Mouse (Mus musculus) megakaryocyte, embryonic 14.5 days (primary cell): ENCODE measurements around the gene Iqcb1. TPM values are rescaled to one million over a fixed set of nuclear protein-coding genes. Genes with fewer than 3 reads are reported as not detected.

Experiments used
- H3K27me3 ChIP-seq: replicated peaks from 2 replicates; pipeline ENCODE3; 2012; ENCODE audit warnings: inconsistent platforms
- H3K36me3 ChIP-seq: replicated peaks from 2 replicates; pipeline ENCODE3; 2012; ENCODE audit warnings: low read length, inconsistent platforms, mixed read lengths
- H3K4me1 ChIP-seq: 2 replicates; pipeline ENCODE4 v1.6.1; 2012; ENCODE audit warnings: inconsistent platforms
- H3K4me3 ChIP-seq: replicated peaks from 2 replicates; pipeline ENCODE3; 2012; ENCODE audit warnings: moderate library complexity, mild to moderate bottlenecking, inconsistent platforms
- H3K9me3 ChIP-seq: 2 replicates; pipeline ENCODE4 v1.6.1; 2012; ENCODE audit warnings: inconsistent platforms
- FLI1 ChIP-seq: IDR thresholded peaks from 2 replicates; pipeline ENCODE4 v1.6.1; 2012; ENCODE audit warnings: low read length, inconsistent platforms, mixed read lengths
- GATA1 ChIP-seq: IDR thresholded peaks from 3 replicates; pipeline ENCODE4 v1.6.1; 2012; ENCODE audit warnings: mixed read lengths, low read length, inconsistent platforms, borderline replicate concordance
- polyA plus RNA-seq: library from polyadenylated mRNA; stranded (reverse); fragments of >175 nt; gene quantifications from 2 replicates; pipeline ENCODE4 v1.2.3, GENCODE M21; 2012; ENCODE audit warnings: low replicate concordance; ENCODE audit not compliant: insufficient read depth

The Iqcb1 gene
- polyA plus RNA-seq, 1 experiment, result 0.36 TPM

DNA sequence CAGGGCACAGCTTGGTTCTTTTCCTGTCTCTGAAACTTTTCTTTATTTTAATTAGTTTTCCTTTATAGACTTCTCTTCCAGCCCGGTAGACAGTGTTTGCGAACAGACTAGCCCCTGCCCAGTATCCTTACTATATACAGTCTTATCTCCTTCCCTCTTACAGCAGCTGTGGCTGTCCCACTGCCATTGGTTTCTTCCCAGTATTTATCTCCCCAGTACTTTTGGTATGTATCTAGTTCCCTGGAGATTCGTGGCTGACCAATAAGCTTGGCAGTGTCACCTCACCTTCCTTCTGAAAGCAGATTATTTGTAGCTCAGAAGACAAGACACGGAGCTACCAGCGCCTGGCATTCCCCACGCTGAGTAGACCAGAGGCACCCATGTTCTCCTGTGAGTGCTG is 68.5 kb downstream of the Iqcb1 start:
- peaks cover 6% of the 10 kb centered on the region; the same call in 1 of the 2 replicates for H3K4me1 ChIP-seq
- H3K4me3 ChIP-seq, result no peak overlapping the region
- no peaks in the 10 kb centered on the region for H3K9me3 ChIP-seq
- H3K36me3 ChIP-seq, result peaks cover 100% of the 10 kb centered on the region
- no peaks in the 10 kb centered on the region for H3K27me3 ChIP-seq
- no peak for TF ChIP-seq GATA1
- TF ChIP-seq FLI1, result no peak

DNA sequence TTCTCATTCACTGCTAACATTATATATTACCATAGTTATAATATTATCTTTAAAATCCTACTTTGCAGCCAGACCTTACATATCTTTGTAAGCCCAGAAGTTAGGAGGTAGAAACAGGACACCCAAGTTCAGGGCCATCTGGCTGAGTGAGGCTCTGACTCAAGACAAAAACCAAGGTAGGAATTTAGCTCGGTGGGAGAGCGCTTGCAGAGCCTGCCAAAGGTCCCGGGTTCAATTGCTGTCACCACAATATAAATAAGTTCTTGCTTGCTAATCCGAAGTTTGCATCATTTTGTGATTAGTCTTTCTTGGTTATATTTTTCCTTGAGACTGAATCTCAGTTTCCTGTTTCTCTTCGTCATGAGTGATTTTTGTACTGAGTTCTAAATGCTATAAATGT is 75.0 kb downstream of the Iqcb1 start:
- Histone ChIP-seq H3K27me3 (no peaks in the 10 kb centered on the region), H3K4me3 (no peak overlapping the region), H3K36me3 (peaks cover 100% of the 10 kb centered on the region), H3K4me1 (no peaks in the 10 kb centered on the region), H3K9me3 (no peaks in the 10 kb centered on the region)
- TF ChIP-seq GATA1 (no peak), FLI1 (no peak)

GRCm38 (mm10) chr16:36911909-36912308 is 83.7 kb downstream of the Iqcb1 start:
- peaks cover 100% of the 10 kb centered on the region for H3K36me3 ChIP-seq
- H3K27me3 ChIP-seq, result no peaks in the 10 kb centered on the region
- H3K9me3 ChIP-seq, result no peaks in the 10 kb centered on the region
- no peaks in the 10 kb centered on the region for H3K4me1 ChIP-seq
- TF ChIP-seq FLI1 (no peak), GATA1 (no peak)
- no peak overlapping the region for H3K4me3 ChIP-seq

DNA sequence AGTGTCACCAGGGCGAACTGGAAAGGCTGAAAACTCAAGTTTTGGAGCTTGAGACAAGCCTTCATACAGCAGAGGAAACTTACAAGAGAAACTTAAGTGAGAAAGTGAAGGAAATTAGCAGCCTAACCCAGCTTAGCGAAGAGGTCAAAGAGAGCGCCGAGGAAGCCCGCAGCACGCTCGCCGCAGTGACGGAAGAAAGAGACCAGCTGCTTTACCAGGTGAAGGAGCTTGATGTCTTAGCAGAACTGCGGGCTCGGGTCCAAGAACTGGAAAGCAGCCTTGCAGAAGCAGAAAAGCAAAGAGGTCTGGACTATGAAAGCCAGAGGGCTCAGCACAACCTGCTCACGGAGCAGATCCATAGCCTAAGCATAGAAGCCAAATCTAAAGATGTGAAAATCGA is 84.1 kb downstream of the Iqcb1 start:
- Histone ChIP-seq H3K9me3 (no peaks in the 10 kb centered on the region), H3K36me3 (peaks cover 99% of the 10 kb centered on the region), H3K4me3 (no peak overlapping the region), H3K27me3 (no peaks in the 10 kb centered on the region), H3K4me1 (no peaks in the 10 kb centered on the region)
- TF ChIP-seq FLI1 (no peak), GATA1 (no peak)

DNA sequence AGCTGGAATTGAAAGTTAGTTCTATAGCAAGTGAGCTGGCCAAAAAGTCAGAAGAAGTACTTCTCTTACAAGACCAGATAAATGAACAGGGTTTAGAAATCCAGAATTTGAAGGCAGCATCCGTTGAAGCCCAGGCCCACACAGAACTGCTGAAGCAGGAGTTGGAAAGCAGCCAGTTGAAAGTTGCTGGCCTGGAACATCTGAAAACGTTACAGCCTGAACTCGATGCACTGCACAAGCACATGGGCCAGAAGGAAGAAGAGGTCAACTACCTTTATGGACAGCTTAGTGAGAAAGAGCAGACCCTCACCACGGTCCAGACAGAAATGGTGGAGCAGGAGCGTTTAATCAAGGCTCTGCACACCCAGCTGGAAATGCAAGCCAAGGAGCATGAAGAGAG is 86.0 kb downstream of the Iqcb1 start:
- Histone ChIP-seq H3K27me3 (no peaks in the 10 kb centered on the region), H3K4me1 (no peaks in the 10 kb centered on the region), H3K4me3 (no peak overlapping the region), H3K36me3 (peaks cover 99% of the 10 kb centered on the region), H3K9me3 (no peaks in the 10 kb centered on the region)
- TF ChIP-seq FLI1, result no peak
- no peak for TF ChIP-seq GATA1

- no peaks in the 10 kb centered on the region for H3K9me3 ChIP-seq
- H3K4me1 ChIP-seq, result peaks cover 16% of the 10 kb centered on the region
- H3K27me3 ChIP-seq, result no peaks in the 10 kb centered on the region
- H3K4me3 ChIP-seq, result no peak overlapping the region
- TF ChIP-seq FLI1 (no peak), GATA1 (no peak)
- peaks cover 97% of the 10 kb centered on the region for H3K36me3 ChIP-seq
Measured at GRCm38 (mm10) chr16:36918505-36918904, 90.3 kb downstream of the Iqcb1 start.

- TF ChIP-seq FLI1, result no peak
- TF ChIP-seq GATA1, result no peak
- Histone ChIP-seq H3K36me3 (peaks cover 96% of the 10 kb centered on the region), H3K27me3 (no peaks in the 10 kb centered on the region), H3K4me1 (peaks cover 21% of the 10 kb centered on the region), H3K9me3 (no peaks in the 10 kb centered on the region), H3K4me3 (no peak overlapping the region)
Measured at GRCm38 (mm10) chr16:36920410-36920809, 92.2 kb downstream of the Iqcb1 start.

GRCm38 (mm10) chr16:36921067-36921613 is 93.0 kb downstream of the Iqcb1 start:
- Histone ChIP-seq H3K4me1 (peaks cover 21% of the 10 kb centered on the region), H3K4me3 (no peak overlapping the region), H3K9me3 (no peaks in the 10 kb centered on the region), H3K27me3 (no peaks in the 10 kb centered on the region), H3K36me3 (peaks cover 96% of the 10 kb centered on the region)
- TF ChIP-seq GATA1, result no peak
- no peak for TF ChIP-seq FLI1

DNA sequence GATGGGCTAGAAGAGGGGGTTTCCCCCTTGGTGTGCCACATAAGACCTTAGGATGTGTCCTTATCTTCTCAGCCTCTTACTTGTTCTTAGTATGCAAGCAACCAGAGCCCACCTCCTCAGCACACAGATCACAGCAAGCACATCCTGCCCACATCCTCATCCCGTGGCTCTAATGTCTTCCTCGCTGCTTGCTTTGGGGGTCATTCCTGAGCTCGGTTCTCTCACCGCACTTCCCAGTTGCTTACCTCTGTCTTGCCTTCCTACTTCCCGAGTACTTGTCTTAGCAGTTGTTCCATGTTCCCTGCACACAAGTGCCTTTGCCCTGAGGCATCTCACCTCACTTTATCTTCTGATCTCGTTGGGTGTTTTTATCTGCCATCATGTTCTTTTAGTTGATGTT is 93.8 kb downstream of the Iqcb1 start:
- H3K36me3 ChIP-seq, result peaks cover 96% of the 10 kb centered on the region

More for the DNA sequence above, 93.8 kb downstream of the Iqcb1 start:
- no peak for TF ChIP-seq FLI1
- TF ChIP-seq GATA1, result no peak
- peaks cover 21% of the 10 kb centered on the region for H3K4me1 ChIP-seq
- no peaks in the 10 kb centered on the region for H3K9me3 ChIP-seq
- H3K27me3 ChIP-seq, result no peaks in the 10 kb centered on the region
- no peak overlapping the region for H3K4me3 ChIP-seq

Other genes with a start within 250 kb of the Iqcb1 start
- gene Cd86, start 162.3 kb upstream of the Iqcb1 start, polyA plus RNA-seq, result 1.5 TPM in 1 of 2 replicates, not detected in the other
- not detected in 2 replicates for gene Ildr1, start 134.4 kb upstream of the Iqcb1 start, polyA plus RNA-seq
- gene Slc15a2, start 43.4 kb upstream of the Iqcb1 start, polyA plus RNA-seq, result not detected in 2 replicates
- not detected in 2 replicates for gene Eaf2, start 46.6 kb downstream of the Iqcb1 start, polyA plus RNA-seq
- 15.5 and 21.9 TPM in 2 replicates for gene Golgb1, start 46.8 kb downstream of the Iqcb1 start, polyA plus RNA-seq
- 47.6 and 219 TPM in 2 replicates for gene Hcls1, start 106.6 kb downstream of the Iqcb1 start, polyA plus RNA-seq
- 0.09 TPM in 1 of 2 replicates, not detected in the other for gene Fbxo40, start 162.1 kb downstream of the Iqcb1 start, polyA plus RNA-seq
- gene Polq, start 183.4 kb downstream of the Iqcb1 start, polyA plus RNA-seq, result 0.85 TPM in 1 of 2 replicates, not detected in the other